Mouse (Mus musculus): Measurements from ENCODE around the gene Atf3. TPM values are rescaled to one million over a fixed set of nuclear protein-coding genes. Genes with fewer than 3 reads are reported as not detected.

Gene Atf3
- polyA plus RNA-seq, 1 experiment from 2014 or later: 8.0 TPM

DNA sequence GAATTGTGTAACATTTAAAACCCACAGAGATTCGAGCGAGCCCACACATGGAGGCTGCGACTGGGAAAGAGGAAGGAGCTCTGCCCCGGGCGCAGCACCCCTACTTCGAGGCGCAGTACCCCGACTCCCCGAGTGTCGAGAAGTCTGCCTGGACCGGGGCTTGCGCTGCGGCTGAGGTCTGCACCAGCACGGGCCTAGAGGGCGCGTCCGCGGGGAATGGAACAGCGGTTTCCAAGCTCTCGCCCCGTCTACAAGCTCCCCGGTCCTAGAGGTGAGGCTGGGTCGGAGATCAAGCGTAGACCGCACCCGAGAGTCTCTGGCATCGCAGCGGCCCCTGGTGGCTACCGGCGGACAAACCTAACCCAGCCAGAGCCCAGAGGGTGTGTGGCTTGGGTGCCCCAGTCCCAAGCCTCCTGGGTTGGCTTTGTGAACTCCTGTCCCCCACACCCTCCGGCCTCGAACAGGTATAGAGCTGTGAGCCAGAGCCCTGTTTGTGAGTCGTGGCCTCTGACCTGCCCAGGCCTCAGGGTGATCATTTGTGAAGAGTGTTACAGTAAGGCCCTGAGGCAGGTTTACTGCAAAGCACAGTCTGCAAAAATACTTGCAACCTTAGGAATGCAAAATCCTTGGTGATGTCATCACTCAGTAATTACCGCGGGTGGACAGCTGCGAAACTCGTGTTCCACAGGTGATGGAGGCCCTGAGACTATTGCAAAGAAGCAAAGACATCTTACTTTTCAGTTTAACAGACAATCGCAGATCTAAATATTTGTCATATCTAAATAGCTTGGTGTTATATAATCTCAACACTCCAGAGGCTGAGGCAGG lies 91.8 kb downstream of the Atf3 start:
- 13% methylated on average over 38 of the region's 38 CpGs for WGBS
- H3K36me3 ChIP-seq: no peaks in the 10 kb centered on the region
- peak overlapping the region; percentile 54 for H3K4me3 ChIP-seq
- peaks cover 19% of the 10 kb centered on the region for H3K27me3 ChIP-seq (ENCODE audit: insufficient read depth, poor library complexity, severe bottlenecking)
- peak; percentile 92 for DNase-seq (ENCODE audit: low spot score)
- peaks cover 12% of the 10 kb centered on the region for H3K4me1 ChIP-seq
- peaks cover 4% of the 10 kb centered on the region; the same call in 1 of the 2 replicates for H3K9me3 ChIP-seq
- H3K27ac ChIP-seq: peak overlapping the region; percentile 56

DNA sequence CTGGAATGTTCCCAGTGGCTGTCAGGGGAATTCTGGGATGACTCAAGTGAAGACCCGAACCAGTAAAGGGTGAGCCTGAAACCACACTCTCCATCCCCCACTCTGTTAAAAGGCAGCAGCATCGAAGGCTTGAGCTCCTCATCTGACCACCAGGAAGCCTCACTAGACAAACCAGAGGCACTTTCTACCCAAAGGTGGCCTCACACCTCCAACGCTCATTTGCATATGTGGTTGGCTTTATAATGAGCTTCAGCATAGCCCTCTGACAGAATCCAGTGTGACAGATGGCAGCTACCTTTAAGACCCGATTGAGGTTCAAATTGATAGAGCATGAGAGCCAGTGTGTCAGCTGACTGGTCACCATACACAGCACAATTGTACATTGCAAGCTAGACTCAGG lies 93.6 kb downstream of the Atf3 start:
- no peak overlapping the region for H3K4me3 ChIP-seq
- DNase-seq (ENCODE audit: low spot score): no peak
- 58% methylated on average over 4 of the region's 4 CpGs for WGBS
- no peaks in the 10 kb centered on the region for H3K36me3 ChIP-seq
- H3K9me3 ChIP-seq: peaks cover under 1% of the 10 kb centered on the region; the same call in 1 of the 2 replicates
- H3K4me1 ChIP-seq: peaks cover 14% of the 10 kb centered on the region
- H3K27ac ChIP-seq: no peak overlapping the region
- peaks cover 19% of the 10 kb centered on the region for H3K27me3 ChIP-seq (ENCODE audit: insufficient read depth, poor library complexity, severe bottlenecking)

DNA sequence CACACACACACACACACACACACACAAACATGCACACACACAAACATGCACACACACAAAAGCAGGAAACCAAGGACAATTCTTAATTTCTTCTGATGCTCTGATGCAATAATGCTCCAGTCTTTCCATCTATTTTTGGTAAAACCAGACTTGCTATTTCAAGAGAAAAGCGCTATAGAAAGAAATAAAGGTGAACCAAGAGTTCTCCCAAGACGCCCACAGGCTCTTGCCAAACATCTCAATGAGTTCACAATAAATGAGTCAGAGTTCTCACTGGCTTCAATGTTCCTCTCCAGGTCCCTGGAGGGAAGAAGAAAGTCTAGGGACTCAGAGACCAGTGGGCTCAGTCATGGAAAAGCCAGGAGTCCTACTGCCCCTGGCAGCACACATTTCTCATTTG lies 94.1 kb downstream of the Atf3 start:
- DNase-seq (ENCODE audit: low spot score): no peak
- H3K27ac ChIP-seq: no peak overlapping the region
- no peak overlapping the region for H3K4me3 ChIP-seq
- 88% methylated on average over 2 of the region's 2 CpGs for WGBS
- peaks cover 20% of the 10 kb centered on the region for H3K4me1 ChIP-seq
- H3K9me3 ChIP-seq: no peaks in the 10 kb centered on the region
- no peaks in the 10 kb centered on the region for H3K36me3 ChIP-seq
- H3K27me3 ChIP-seq (ENCODE audit: insufficient read depth, poor library complexity, severe bottlenecking): peaks cover 19% of the 10 kb centered on the region

DNA sequence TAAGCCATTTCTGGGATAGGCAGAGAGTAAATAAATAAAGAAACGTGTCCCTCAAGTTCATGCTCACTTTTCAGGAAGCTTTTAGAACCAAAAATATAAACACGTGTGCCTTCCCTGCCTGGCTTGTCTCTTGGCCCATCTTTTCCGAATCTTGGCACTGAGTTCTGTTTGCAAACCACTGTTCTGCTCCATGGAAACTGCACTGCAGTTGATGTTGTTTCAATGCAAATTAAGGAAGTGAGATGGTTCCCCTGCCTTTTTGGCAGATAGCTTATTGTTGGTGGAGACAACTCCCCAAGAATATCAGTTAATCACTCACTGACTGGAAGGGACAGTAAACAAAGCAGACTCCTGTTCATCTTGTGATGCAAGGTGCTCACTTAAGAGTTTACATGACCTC lies 95.1 kb downstream of the Atf3 start:
- Histone ChIP-seq H3K4me3 (no peak overlapping the region), H3K9me3 (no peaks in the 10 kb centered on the region), H3K36me3 (no peaks in the 10 kb centered on the region), H3K27ac (no peak overlapping the region), H3K27me3 (ENCODE audit: insufficient read depth, poor library complexity, severe bottlenecking) (peaks cover 19% of the 10 kb centered on the region), H3K4me1 (peaks cover 23% of the 10 kb centered on the region)
- WGBS: 67% methylated on average over 3 of the region's 3 CpGs
- no peak for DNase-seq (ENCODE audit: low spot score)

Other genes starting within 250 kb of the Atf3 start
- gene Vash2, start 238.7 kb downstream of the Atf3 start, polyA plus RNA-seq (2016; fragmentation: Nextera tagmentation; extraction: Ambion mirVana): 56.7 and 78.7 TPM in 2 replicates
- 4.4 and 8.5 TPM in 2 replicates for gene Flvcr1, start 191.9 kb downstream of the Atf3 start, polyA plus RNA-seq (2016; fragmentation: Nextera tagmentation; extraction: Ambion mirVana)
- not detected in 2 replicates for gene Spata45, start 181.4 kb downstream of the Atf3 start, polyA plus RNA-seq (2016; fragmentation: Nextera tagmentation; extraction: Ambion mirVana)
- 16.6 and 20.7 TPM in 2 replicates for gene Tatdn3, start 155.1 kb downstream of the Atf3 start, polyA plus RNA-seq (2016; fragmentation: Nextera tagmentation; extraction: Ambion mirVana)
- gene Nsl1, start 155.0 kb downstream of the Atf3 start, polyA plus RNA-seq (2016; fragmentation: Nextera tagmentation; extraction: Ambion mirVana): 20.6 and 21.8 TPM in 2 replicates
- 4.8 and 7.9 TPM in 2 replicates for gene Batf3, start 120.2 kb downstream of the Atf3 start, polyA plus RNA-seq (2016; fragmentation: Nextera tagmentation; extraction: Ambion mirVana)
- gene Fam71a, start 53.2 kb downstream of the Atf3 start, polyA plus RNA-seq (2016; fragmentation: Nextera tagmentation; extraction: Ambion mirVana): not detected in 2 replicates
- 78.2 and 78.6 TPM in 2 replicates for gene Nenf, start 100.2 kb upstream of the Atf3 start, polyA plus RNA-seq (2016; fragmentation: Nextera tagmentation; extraction: Ambion mirVana)
- gene Tmem206, start 107.9 kb upstream of the Atf3 start, polyA plus RNA-seq (2016; fragmentation: Nextera tagmentation; extraction: Ambion mirVana): 17.0 and 18.8 TPM in 2 replicates
- 21.8 and 27.6 TPM in 2 replicates for gene Ppp2r5a, start 185.2 kb upstream of the Atf3 start, polyA plus RNA-seq (2016; fragmentation: Nextera tagmentation; extraction: Ambion mirVana)